Mouse (Mus musculus) retina, postnatal 1 day (tissue): ENCODE measurements at regions not wholly inside any gene's neighbourhood (a gene's known extent, or its start where the extent isn't known, plus 50 kb on each side); places are given as distances from the start of the nearest gene placed in this dataset.
"Not testable (repeated sequence)": the region's sequence is repeated elsewhere in the genome, so short reads cannot be mapped to it uniquely, and the experiment has no call there.

Source experiments
- DNase-seq: peaks from one replicate; pipeline ENCODE4 v3.0.0-alpha.2; 2012

- DNase-seq, result not testable (repeated sequence)
These were observed 116.8 kb downstream of the Rfpl4b start for GRCm38 (mm10) chr10:38704762-38705130.

- no peak for DNase-seq
These were observed 117.4 kb downstream of the Rfpl4b start for GRCm38 (mm10) chr10:38703954-38704761.

GRCm38 (mm10) chr10:38677453-38677852 is 144.1 kb downstream of the Rfpl4b start:
- no peak for DNase-seq

GRCm38 (mm10) chr10:38668610-38669009 is 153.0 kb downstream of the Rfpl4b start:
- no peak for DNase-seq

GRCm38 (mm10) chr10:38667841-38668240 is 153.7 kb downstream of the Rfpl4b start:
- no peak for DNase-seq

- DNase-seq, result no peak
These were observed 185.9 kb downstream of the Rfpl4b start for GRCm38 (mm10) chr10:38635695-38636094.

GRCm38 (mm10) chr10:38629907-38630505 is 191.6 kb downstream of the Rfpl4b start:
- no peak for DNase-seq

GRCm38 (mm10) chr10:38623399-38623798 is 198.2 kb downstream of the Rfpl4b start:
- DNase-seq, result no peak

- DNase-seq, result no peak
These were observed 211.7 kb downstream of the Rfpl4b start for GRCm38 (mm10) chr10:38609606-38610510.

- no peak for DNase-seq
These were observed 235.5 kb downstream of the Rfpl4b start for GRCm38 (mm10) chr10:38586061-38586460.

GRCm38 (mm10) chr10:38575726-38576125 is 245.9 kb downstream of the Rfpl4b start:
- peak; percentile 14 for DNase-seq

GRCm38 (mm10) chr10:38573728-38574127 is 247.9 kb downstream of the Rfpl4b start:
- no peak for DNase-seq

- peak; percentile 2 for DNase-seq
These were observed 248.4 kb downstream of the Rfpl4b start for GRCm38 (mm10) chr10:38573146-38573545.

GRCm38 (mm10) chr10:38567270-38567669 is 254.3 kb downstream of the Rfpl4b start:
- DNase-seq, result no peak

- no peak for DNase-seq
These were observed 255.2 kb downstream of the Rfpl4b start for GRCm38 (mm10) chr10:38566361-38566760.

- peak; percentile 85 for DNase-seq
These were observed 266.5 kb downstream of the Rfpl4b start for GRCm38 (mm10) chr10:38555040-38555439.

GRCm38 (mm10) chr10:38553688-38554680 is 267.6 kb downstream of the Rfpl4b start:
- peak; percentile 98 for DNase-seq

GRCm38 (mm10) chr10:38553326-38553687 is 268.3 kb downstream of the Rfpl4b start:
- no peak for DNase-seq

- DNase-seq, result peak; percentile 10
These were observed 269.1 kb downstream of the Rfpl4b start for GRCm38 (mm10) chr10:38552350-38553076.

GRCm38 (mm10) chr10:38540031-38540430 is 281.5 kb downstream of the Rfpl4b start:
- no peak for DNase-seq

GRCm38 (mm10) chr10:38538766-38539165 is 282.8 kb downstream of the Rfpl4b start:
- no peak for DNase-seq
